Mouse (Mus musculus) c-Kit-negative CD71-positive TER-119-positive erythroid progenitor cells, embryonic 14.5 days (primary cell): ENCODE results near the gene Hook1.
"Not testable (repeated sequence)": the region's sequence is repeated elsewhere in the genome, so short reads cannot be mapped to it uniquely, and the experiment has no call there.

ENCODE experiments used
- DNase-seq: peaks from one replicate; pipeline ENCODE4 v3.0.0-alpha.2; 2013; ENCODE audit warnings: low read depth, low spot score

Hook1 gene

GRCm38 (mm10) chr4:95966928-95967724 lies at the start of gene Hook1:
Gene Hook1 (plus strand): TSS chr4:95967240.
- no peak for DNase-seq

- DNase-seq = no peak
These were observed 49.3 kb upstream of the Hook1 start for GRCm38 (mm10) chr4:95917703-95918102.

GRCm38 (mm10) chr4:95920448-95920847 lies 46.6 kb upstream of the Hook1 start:
- DNase-seq = no peak

- DNase-seq = no peak
These were observed 42.5 kb upstream of the Hook1 start for GRCm38 (mm10) chr4:95924210-95925184.

- DNase-seq = no peak
These were observed 38.2 kb upstream of the Hook1 start for GRCm38 (mm10) chr4:95928846-95929245.

GRCm38 (mm10) chr4:95929936-95930335 lies 37.1 kb upstream of the Hook1 start:
- no peak for DNase-seq

- no peak for DNase-seq
These were observed 35.7 kb upstream of the Hook1 start for GRCm38 (mm10) chr4:95931331-95931730.

- DNase-seq = no peak
These were observed 33.2 kb upstream of the Hook1 start for GRCm38 (mm10) chr4:95933801-95934356.

- DNase-seq = no peak
These were observed 32.5 kb upstream of the Hook1 start for GRCm38 (mm10) chr4:95934384-95935035.

GRCm38 (mm10) chr4:95938701-95939100 lies 28.3 kb upstream of the Hook1 start:
- no peak for DNase-seq

- no peak for DNase-seq
These were observed 19.1 kb upstream of the Hook1 start for GRCm38 (mm10) chr4:95947896-95948295.

- DNase-seq = no peak
These were observed 13.7 kb upstream of the Hook1 start for GRCm38 (mm10) chr4:95953328-95953727.

- DNase-seq = not testable (repeated sequence)
These were observed 15.2 kb downstream of the Hook1 start for GRCm38 (mm10) chr4:95982221-95982620.

GRCm38 (mm10) chr4:96016875-96017274 lies 49.8 kb downstream of the Hook1 start:
- no peak for DNase-seq

- no peak for DNase-seq
These were observed 55.8 kb downstream of the Hook1 start for GRCm38 (mm10) chr4:96022803-96023202.

GRCm38 (mm10) chr4:96028412-96028811 lies 61.4 kb downstream of the Hook1 start:
- no peak for DNase-seq

- DNase-seq = no peak
These were observed 93.1 kb downstream of the Hook1 start for GRCm38 (mm10) chr4:96060106-96060505.

GRCm38 (mm10) chr4:96062045-96062444 lies 95.0 kb downstream of the Hook1 start:
- no peak for DNase-seq
